Mouse (Mus musculus) right cerebral cortex, postnatal 10 days (tissue): ENCODE measurements around the gene Ces1a.

Experiments
- DNase-seq, 2 experiments: peaks; one replicate each; pipeline ENCODE4 v3.0.0; 2021; ENCODE audit warnings: low spot score in 2 of 2

The Ces1a gene

DNA sequence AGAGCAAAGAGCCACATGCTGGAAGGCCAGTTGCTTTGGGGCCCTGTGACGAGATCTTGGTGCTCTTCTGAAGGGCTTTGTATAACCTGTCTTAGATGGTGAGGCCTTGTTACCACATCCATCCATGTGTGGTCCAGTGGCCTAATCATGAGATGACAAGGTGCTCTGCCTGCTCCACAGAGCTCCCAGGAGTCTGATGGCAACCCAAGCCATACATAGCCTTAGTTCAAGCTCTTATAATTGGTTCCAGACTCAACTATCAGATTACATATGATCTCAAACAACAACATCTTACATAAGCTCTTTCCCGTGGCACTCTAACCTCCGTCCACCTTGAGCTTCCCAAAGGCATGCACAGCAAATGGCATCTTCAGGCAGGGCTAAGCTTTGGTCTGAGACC is at the start of gene Ces1a:
Gene Ces1a (minus strand): TSS at position 101 of the 400 bp plus-strand sequence.
- DNase-seq, result no peak

DNA sequence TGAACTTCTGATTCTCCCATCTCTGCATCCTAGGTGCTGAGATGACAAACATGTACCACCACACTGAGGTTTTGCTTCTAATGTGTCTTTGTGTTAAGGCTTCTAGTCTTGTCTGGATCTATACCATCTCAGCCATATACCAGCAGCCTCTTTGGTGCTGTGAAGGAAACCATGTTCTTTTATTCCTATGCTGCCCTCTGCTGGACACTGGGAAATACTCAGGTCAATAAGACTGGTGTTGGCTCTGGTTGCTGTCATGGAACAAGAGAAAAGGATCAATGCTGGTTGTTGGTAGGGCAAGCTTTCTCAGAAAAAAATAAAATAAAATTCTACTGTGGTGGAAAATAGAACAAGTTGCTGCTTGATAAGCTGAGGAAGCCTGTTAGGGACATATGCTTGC is 47.4 kb upstream of the Ces1a start:
- peak; percentile 37 to 47 for DNase-seq

DNA sequence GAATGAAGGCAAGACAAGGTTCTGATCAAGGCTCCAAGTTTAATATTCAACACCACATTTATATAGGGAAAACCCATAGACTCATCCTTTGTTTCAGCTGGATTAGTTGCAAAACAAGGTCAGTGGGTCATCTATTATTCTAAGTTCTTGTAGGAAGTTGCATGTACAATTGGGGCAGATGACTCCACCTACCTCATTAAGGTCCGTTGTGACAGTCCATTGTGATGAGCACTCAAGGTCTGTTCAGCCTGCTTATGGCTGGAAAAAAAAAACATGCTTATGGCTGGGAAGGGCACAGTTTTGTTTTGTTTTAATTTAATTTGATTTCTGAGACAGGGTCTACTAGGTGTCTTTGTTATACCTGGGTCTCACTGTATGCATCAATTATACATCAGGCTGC is 43.3 kb upstream of the Ces1a start:
- DNase-seq, result no peak

DNA sequence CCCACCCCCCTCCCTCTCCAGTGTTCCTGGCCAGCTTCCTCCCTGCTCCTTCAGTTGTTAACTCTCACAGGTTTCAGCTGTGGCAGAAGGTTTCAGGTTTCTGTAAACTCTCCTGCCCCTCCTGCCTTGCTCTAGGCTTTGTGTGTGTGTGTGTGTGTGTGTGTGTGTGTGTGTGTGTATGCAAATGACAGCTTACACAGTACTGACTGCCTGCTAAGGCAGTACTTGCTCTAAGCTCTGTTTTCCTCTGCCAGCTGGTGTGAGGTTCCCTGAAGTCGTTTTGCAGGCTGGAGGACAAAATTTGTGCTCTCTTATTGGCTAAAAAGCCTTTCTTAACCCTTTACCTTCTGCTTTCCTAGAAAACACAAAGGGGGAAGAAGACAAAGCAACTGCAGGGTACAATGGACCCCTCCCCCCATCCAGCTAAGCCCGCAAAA is 40.7 kb upstream of the Ces1a start:
- no peak for DNase-seq

DNA sequence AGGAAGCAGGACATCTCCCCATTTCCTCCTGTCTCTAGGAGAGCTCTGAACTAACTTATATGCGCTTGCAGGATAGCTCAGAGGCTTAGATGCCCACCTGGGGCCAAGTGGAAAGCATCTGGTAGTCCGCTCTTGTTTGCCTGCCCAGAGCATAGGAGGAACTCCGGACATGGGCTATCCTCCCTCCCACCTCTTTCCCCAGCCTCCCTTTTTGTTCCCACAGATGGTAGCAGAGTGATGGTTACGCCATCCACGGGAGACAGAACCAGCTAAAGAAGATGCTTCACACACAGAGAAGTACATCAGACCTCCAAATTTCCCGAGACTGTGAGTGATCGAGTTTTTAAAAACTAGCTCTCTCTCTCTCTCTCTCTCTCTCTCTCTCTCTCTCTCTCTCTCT is 40.2 kb upstream of the Ces1a start:
- no peak for DNase-seq

DNA sequence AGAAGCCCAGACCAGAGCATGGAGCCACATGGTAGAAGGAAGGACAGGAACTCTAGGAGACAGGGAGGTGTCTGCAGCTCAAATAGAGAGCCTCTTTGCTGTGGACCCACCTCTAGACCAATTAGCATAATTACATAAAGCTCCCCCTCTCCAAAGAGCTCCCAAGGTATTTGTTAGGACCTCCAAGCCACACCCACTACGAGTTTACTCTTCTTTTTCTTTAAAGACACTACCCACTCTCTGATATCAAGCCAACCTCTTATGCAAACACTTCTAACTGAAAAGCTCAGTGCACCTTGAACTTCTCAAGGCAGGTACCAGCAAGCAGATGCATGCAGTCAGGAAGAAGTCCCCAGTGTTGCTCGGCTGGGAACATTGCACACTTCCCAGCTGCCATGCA is 31.9 kb upstream of the Ces1a start, which contains the start of gene Ces1b:
Gene Ces1b (minus strand): TSS at position 131 of the 400 bp plus-strand sequence.
- no peak for DNase-seq

DNA sequence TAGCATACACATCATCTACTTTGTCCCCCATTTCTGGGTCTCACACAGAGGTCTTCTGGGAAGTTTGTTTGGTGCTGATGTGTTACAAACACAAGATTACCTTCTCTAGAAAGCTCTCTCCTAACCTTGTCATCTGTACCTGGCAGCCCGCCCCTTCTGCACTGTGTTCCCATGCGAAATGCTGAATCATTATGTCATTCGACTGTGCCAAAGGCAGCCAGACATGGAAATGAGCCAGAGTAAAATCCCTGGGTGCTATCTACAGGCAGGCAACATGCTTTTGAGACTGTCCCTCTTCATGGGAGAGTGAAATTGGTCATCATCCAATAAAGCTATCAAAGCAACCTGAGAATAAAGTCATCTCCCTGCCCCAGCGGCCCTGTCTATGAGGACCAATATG is 27.3 kb upstream of the Ces1a start:
- DNase-seq, result no peak

DNA sequence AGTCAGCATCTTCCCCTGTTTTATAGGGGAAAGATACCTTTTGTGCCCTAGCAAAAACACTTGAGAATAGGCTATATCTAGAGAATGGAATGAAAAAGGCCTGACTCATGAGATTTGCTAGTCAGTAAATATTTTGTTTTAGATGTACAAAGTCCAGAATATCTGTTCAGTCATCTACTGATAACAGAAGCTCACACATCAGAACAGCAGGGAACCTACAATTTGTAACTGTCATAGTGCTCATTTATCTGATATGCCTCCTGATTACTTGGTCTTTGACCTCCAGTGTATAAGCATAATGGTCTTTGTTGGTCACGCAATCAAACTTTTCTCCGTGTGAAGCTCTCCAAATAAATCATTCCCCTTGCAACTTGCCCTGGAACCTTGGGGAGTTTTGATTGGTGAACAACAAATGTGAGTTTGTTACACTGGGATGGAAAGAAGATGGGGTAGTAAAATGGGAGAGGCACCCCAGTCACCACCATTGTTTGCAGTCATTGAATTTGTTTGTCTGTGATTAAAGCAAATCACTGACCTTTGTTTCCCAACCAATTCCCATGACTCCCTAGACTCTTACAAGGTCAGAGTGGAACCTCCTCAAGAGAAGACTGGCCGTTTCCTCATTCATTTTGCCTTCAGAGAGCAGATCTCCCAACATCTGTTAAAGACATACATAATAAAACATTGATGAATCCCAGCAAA is 15.6 kb upstream of the Ces1a start:
- no peak for DNase-seq

DNA sequence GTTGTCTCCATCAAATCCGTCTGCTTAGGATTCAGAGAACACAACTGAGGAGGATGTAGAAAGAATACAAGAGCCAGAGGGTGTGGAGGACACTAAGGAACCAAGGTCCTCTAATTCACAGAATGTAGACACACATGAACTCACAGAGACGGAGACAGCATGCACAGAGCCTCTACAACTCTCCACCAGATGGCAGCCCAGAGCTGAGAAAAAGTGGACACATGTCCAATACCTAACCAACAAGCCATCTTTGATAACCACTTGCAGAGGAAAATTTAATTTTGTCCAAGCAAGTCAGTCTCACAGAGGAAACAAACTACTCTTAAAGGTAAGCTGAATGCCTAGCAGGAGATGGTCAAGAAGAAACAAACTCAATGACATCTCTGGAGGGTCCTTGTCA is 11.2 kb upstream of the Ces1a start:
- peak; percentile 36 to 69 for DNase-seq

DNA sequence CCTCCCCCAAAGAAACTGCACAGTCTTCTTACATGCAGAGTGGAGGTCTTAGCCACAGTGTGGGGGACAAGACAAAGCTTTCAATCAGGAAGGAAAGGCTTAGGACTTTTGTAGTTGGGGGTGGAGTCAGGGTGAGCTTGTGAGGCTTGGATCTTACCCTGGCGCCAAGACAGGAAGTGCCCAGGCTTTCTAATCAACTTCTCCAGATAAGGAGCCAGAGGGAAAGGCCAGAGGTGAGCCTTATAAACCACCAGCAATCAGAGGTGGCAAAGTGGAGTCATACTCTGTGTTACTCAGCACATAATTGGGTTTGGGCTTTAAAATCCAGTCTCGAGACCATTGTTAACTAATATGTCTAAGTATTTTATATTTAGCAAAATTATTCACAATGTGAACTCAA is 7.2 kb upstream of the Ces1a start:
- no peak for DNase-seq

DNA sequence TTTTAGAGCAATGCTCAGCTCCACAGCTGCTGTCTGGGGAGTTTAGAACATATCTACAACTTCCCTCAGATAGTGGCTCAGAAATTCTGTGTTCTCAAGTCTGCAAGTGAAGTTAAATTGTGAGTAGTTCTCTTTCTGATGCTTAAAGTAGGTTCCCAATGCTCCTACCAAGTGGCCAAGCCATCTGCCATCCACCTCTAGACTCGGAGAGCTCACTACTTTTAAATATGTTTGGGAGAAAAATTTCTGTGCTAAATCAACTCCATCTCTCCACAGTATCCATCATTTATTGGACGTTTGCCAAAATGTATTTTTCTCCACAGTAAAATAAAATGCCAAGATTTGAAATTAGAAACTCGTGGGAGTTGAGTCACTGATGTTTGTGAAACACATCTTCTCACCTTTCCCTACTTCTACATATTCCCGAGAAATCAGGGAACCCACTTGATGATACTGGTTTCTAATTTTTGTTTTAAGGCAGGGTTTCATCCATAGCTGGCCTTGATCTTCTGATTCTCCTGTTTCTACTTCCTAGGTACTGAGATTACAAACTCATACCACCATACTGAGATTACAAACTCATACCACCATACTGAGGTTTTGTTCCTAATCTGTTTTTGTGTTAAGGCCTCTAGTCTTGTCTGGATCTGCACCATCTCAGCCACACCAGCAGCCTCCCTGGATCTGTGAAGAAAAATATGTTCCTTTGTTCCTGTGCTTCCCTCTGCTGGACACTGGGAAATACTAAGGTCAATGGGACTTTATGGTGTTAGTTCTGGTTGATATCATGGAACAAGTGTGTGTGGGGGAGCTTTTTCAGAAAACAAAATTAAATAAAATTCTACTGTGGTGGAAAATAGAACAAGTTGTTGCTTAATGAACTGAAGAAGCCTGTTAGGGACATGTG is 771 bp upstream of the Ces1a start:
- DNase-seq, result peak; percentile 31 to 56

DNA sequence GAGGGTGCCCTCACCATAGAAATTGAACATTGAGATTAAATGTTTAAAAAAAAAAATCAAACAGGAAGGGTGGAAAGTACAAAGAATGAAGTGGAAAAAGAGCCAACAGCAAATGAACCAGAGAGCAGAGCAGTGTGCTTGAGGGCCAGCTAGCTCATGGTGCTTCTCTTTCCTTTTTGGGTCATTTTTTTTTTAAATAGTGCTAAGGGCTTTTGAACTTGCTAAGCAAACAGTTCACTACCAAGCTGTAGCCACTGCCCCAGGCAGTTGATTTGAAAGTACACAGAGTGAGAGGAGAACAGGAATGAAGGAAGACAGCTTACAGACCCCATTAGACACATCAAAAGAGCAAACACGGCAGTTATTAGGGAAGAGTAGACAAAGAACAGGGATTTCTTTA is 4.9 kb downstream of the Ces1a start:
- DNase-seq, result no peak

DNA sequence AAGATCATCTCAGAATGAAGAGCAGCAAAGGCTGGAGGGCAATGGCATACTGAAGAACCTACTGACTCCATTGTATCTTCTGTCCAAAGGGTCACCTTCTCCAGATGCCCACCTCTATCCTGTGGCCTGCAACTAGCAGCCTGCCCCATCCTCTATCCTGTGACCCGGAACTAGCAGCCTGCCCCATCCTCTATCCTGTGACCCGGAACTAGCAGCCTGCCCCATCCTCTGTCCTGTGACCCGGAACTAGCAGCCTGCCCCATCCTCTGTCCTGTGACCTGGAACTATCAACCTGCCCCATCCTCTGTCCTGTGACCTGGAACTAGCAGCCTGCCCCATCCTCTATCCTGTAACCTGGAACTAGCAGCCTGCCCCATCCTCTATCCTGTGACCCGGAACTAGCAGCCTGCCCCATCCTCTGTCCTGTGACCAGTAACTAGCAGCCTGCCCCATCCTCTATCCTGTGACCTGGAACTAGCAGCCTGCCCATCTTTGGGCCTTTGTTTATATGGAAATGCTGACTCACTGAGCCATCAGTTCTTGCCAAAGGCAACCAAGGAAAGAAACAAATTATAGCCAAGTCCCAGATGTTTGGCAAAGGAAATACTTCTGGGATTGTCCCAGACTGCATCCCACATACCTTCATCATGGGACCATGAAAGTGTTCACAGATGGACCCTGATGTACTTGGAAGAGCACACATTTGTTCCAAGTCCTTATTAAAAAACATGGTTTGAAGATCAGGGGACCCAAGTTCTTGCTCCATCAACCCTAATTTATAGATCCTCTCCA is 7.0 kb downstream of the Ces1a start:
- DNase-seq, result no peak

DNA sequence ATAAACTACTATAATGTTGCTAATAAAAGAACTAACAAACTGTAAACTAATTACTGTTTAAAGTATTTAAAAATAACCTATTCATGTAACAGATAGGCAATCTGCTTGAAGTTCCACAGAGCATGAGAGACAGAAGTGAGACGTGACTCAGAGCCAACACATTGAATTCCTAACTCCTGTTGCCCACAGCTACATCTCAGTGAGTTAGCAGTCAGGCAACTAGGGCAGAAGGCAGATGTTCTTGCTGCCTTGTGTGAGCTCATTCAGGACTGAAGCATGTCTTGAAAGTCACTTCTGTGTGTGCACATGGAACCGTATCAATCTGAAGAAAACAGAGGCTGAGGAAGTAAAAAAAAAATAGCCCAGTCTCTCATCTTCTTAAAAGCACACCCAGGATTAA is 7.7 kb downstream of the Ces1a start:
- DNase-seq, result peak in 1 of 2 experiments; percentile 41

DNA sequence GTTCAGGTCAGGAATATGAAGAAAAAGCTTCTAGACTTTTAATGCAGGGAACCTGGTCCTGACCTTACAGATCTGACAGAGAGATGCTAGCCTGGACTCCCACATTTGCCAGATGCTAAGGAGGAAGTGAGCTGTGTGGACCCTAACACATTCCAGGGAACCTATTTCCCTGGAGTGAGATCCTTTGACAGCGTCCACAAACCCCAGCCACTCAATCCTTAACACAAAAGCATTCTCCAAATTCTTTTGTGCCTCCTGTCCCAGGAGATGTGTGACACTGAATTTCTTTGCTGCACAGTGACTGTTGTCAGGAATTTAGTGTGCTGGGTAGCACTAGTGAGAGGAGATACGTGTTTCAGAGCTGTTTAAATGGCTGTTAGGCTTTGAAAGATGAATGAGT is 9.2 kb downstream of the Ces1a start:
- DNase-seq, result no peak

DNA sequence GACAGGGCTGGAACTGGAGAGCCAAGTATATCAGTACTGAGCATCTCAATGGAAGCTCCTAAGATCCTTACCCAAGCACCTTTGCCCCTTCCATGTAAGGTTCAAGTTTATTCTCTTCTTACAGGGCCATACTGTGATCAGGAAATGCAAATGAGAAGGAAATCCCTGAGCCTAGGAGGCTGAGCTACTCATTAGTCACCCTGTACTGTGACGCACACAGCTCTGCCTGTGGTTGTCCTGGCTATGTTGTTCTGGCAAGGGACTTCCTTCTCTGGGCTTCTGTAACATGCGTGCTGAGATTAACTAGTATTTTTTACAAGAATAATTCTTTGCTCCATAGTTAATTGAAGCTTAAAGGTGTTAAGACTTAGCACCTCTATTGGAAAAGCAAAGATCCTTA is 17.3 kb downstream of the Ces1a start:
- no peak for DNase-seq

DNA sequence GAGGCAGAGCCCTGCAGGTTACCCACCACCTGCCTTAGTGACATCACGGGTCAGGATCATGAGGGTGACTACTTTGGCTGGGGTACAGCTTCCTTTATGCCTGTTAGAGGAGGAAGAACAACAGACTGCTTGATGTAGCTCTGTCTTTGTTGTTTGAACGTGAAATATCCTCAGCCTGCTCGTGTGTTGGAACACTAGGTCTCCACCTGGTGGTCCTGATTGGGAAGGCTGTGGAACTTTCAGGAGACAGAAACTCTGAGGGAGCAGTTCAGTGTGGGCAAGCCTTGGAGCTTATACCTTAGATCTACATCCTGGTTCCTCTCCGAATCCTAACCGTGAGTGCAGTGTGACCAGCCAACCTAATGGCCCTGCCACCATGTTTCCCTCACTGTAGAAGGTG is 26.3 kb downstream of the Ces1a start:
- no peak for DNase-seq

DNA sequence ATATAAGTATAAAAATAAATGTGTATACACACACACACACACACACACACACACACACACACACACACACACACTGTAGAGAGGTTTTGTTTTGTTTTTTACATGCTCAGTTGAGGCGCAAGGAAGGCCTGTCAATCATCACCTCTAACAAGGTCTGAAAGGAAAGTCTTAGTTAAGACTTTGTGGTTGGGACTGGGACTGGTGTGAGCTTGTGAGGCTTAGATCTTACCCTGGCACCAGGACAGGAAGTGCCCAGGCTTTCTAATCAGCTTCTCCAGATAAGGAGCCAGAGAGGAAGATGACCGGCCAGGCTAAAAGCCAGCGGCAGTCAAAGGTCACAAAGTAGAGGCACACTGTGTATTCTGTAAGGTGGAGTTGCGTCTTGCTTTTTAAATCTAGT is 33.7 kb downstream of the Ces1a start:
- no peak for DNase-seq

DNA sequence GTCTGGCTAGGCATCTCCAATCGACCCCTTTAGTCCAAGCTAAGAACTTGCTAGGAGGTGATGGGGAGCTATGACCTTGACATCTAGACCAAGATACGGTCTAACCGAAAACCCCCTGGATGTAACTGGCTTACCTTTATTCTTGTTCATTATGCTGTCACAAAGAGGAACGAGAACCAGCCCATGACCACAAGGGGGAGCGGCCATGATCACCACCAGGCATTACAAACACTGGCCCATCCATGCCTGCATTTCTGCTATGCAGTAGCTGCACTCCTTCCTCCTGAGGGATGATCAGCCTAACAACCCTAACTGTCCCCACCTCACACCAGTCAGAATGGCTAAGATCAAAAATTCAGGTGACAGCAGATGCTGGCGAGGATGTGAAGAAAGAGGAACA is 35.8 kb downstream of the Ces1a start:
- DNase-seq, result peak in 1 of 2 experiments; percentile 41

DNA sequence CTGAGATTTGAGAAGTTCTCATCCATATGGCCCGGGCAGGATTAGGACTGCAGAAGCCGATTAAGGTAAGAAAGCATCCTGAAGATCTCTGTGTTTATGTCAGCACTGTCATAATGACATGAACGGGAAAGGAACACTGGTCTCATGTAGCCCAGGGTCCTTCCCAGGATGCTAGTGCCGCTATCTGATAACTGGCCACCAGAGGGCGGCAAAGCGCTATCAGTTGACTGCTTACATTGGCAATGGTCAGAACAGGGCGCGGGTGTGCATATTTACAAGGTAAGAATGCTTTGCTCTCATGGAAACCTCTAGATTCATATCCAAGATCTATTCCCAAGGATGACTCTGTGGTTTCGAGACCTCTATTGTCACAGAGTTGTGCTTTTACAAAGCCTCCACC is 36.6 kb downstream of the Ces1a start:
- DNase-seq, result peak; percentile 87 to 93

DNA sequence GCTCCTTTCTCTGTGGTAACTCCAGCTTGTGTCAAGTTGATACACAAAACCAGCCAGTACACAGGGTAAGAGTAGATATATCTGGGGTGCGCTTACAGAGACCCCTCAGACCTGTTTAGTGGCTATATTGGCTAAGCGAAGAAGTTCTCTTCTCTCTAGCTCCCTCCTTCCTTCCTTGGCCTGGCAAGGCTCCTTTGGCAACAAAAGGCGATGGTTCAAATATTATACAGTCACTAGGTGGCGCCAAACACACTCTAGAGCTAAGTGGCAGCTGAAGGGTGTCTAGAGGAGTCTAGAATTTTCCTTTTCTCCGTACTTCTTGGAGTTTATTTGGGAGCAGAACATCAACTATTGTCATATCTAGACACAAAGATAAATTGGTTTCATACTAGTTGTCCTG is 37.7 kb downstream of the Ces1a start:
- peak; percentile 44 to 59 for DNase-seq

DNA sequence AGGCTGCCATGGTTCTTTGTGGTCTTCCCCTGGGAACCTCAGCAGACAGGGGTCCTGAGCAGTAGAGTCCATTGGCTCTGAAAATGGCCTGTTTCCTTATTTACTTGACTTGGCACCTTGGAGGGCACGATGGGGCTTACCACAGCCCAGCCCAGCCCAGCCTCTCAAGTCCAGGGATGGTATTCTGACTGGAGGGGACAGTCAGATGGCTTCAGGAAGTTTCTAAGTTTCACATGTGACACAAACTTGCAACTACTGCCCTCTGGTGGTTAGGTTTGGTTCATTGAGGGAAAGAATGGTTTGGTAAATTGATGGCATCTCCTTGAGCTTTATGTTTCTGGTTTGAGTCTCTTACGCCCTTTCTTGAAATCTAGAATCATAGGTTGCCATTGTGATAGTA is 49.4 kb downstream of the Ces1a start:
- DNase-seq, result peak; percentile 50 to 69
